Mouse (Mus musculus) lung, adult 2 months (tissue): ENCODE measurements around the gene Ntng1.

Source experiments
- CTCF ChIP-seq: fragments of 200-500 bp; IDR thresholded peaks from 2 replicates; pipeline ENCODE4 v1.5.1; 2011; ENCODE audit warnings: mild to moderate bottlenecking, low read length, control low read depth; ENCODE audit not compliant: insufficient read depth
- POLR2A ChIP-seq: fragments of 200-500 bp; IDR thresholded peaks from 2 replicates; pipeline ENCODE4 v1.6.1; 2011; ENCODE audit warnings: low read depth, mild to moderate bottlenecking, control low read depth, low read length, borderline replicate concordance; ENCODE audit errors: extremely low read depth

DNA sequence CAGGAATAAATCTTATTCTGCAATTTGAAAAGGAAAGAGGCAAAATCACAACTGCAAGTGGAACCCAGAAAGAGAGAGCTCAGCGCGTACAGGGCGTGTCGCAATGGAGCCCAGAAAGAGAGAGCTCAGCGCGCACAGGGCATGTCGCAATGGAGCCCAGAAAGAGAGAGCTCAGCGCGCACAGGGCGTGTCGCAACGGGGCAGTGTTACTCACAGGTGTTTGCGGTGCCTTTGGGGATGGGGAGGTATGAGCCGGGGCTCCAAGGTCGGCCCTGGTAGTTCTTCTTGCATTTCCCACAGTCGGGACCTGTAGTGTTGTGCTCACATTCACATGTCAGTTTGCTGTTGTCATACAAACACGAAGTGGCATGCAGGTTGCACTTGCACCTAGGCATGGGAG is 271.8 kb downstream of the Ntng1 start:
- TF ChIP-seq CTCF (no peak), POLR2A (no peak)
